Mouse (Mus musculus): ENCODE measurements around the gene Manbal.
A peak's percentile ranks its signal among the peaks of the same experiment; 100 is the strongest.

Manbal gene

DNA sequence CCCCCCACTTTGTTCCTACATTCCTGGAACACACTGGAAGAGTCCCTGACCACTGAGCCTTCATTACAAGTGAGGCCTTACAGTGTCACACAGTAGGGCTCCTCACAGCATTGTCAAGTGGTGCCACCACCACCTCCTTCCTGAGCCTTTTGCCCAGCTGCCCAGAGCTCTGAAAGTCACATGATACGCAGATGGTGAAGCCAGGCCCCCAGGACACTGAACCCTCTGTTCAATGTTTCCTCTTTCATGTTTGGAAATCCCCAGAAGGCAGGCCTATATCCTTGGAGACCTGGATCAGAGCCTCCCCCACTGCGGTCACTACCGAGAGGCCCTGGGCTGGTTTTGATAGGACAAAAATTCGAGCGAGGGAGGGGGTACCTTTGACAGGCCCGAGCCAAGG is 49.8 kb downstream of the Manbal start:
- DNase-seq = no peak

GRCm38 (mm10) chr2:157418206-157418605 is 50.8 kb downstream of the Manbal start, which contains the start of gene Src:
TSS of gene Src (plus strand) at chr2:157418444.
- no peak for DNase-seq

GRCm38 (mm10) chr2:157418609-157419071 is 51.2 kb downstream of the Manbal start:
- DNase-seq = no peak

DNA sequence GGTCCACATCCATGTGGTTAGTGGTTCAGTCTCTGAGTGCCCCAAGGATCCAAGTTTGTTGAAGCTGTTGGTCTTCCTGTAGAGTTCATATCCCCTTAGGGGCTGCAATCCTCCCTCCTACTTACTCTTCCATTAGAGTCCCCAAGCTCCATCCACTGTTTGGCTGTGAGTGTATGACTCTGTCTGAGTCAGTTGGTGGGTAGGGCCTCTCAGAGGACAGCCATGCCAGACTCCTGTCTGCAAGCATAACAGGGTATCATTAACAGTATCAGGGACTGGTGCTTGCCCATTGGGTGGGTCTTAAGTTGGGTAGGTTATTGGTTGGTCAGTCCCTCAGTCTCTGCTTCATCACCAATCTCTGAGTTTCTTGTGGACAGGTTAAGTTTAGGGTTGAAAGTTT is 52.1 kb downstream of the Manbal start:
- DNase-seq = no peak

DNA sequence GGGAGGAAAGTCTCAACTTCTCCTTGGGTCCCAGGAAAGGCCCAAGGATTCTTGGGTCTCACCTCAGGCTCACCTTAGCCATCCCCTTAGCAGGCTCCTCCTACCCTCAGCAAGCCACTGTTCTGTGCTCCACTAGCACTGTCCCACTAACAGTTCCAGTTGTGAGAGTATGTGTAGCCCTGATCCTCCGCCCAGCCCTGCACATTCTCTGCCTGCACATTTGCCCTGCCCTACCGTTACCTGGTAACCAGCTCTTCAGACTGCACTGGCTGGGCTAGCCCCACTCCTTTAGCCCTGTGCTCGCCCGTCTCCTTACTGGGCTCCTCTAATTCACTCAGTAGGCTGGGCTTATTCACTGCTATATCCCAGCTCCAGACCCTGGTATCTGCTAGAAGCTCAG is 53.0 kb downstream of the Manbal start:
- DNase-seq = no peak

DNA sequence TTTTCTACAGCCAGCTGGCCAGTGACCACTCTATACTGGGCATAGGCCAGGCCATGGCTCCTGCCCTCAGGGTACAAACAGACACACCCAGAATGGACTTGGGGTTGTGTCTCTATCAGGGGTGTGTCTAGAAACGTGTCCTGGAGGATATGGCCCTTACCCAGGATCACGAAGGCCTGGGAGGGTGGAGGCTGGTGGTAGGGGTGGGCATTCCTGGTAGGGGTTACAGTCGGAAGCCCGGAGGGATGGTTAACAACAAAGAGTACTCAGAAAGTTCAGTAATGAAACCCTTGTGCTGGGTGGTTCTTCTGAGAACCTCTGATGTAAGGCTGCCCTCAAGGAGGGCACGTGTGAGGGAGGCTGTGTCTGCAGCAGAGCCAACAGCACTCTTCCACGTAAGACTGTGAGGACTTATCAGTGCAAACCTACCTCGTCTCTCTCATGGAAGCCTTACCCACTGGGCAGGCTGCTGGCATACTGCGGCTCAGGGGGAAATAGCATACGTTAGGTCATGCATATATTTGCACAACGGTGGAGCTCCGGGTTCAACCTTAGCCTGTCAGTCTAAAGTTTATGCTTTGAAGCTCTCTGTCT is 54.8 kb downstream of the Manbal start:
- no peak for DNase-seq

DNA sequence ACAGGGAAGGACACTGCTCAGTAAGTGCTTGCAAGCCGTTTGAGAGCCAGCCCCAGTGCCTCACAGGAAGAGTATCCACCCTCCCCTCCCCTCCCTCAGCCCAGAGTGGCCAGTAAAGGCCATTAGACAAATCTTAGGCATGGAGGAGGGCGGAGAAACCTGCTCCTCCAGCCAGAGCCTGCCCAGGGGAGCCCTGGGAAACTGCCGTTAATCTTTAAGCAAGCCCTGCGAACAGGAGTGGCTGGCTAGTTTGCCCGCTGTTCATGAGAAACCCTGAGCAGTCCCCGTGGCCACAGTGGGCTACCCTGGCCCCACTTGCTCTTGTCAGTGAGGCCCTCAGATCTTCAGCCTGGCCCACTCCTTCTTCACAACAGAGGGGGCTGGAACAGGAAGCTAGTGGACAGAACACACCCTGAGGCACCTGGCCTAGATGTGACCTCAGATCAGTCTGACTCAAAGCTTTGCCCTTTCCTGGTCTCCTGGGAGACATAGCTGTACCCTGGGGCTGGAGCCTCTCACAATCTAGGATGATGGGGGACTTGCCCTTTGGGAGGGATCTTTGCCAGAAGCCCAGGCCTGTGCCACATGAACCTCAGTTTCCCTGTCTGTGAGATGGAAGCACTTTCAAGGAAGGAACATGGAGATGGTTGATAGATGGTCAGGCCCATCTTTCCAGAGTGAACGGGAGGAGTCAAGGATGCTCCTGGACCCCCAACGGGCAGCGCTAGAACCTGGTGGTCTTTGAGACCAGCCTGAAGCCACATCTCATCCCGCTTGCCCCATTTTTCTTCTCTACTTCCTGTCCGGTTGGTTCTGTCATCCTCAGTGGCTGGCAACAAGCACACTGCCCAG is 55.7 kb downstream of the Manbal start:
- no peak for DNase-seq

DNA sequence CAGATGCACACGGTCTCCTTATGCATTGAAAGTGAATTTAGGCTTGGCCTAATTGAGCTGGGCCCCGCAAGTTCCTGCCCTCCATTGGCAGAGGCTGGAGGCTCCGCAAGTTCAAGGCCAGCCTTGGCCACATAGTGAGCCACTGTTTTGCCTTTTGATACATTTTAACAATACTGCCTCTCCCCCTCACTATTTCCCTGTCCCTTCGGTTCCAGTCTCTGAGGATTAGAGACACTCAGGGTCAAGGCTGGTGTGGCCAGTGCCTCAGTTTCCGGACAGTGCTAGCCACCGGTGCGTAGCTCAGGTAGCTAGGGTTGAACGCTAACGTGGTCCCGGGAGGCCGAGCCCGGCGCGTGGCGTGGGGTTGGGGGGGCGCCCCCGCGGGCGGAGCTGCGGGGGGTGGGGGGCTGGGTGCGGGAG is 56.3 kb downstream of the Manbal start:
- DNase-seq = peak; percentile 23

- DNase-seq = peak; percentile 62
Measured at GRCm38 (mm10) chr2:157424126-157424903, 56.9 kb downstream of the Manbal start.

GRCm38 (mm10) chr2:157424904-157425642 is 57.7 kb downstream of the Manbal start:
- no peak for DNase-seq

- DNase-seq = no peak
Measured at GRCm38 (mm10) chr2:157425643-157425988, 58.2 kb downstream of the Manbal start.

DNA sequence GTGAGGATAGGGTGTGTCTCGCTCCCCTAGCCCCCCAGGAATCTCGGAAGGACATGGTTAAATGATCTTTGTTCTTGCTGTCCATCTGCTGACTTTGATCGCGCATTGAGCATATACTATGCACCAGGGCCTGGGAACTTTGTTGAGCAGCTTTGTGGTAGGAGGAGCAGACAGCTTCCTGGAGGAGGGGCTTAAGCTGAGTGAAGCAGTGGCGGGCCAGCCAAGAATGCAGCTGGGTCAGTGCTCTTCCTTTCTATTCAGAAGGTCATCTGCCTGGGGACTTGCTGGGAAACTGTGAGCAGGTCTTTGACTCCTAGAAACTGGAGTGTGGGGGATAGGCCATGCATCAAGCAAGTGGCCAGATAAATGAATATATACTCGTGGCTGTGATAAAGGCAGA is 58.8 kb downstream of the Manbal start:
- DNase-seq = no peak

DNA sequence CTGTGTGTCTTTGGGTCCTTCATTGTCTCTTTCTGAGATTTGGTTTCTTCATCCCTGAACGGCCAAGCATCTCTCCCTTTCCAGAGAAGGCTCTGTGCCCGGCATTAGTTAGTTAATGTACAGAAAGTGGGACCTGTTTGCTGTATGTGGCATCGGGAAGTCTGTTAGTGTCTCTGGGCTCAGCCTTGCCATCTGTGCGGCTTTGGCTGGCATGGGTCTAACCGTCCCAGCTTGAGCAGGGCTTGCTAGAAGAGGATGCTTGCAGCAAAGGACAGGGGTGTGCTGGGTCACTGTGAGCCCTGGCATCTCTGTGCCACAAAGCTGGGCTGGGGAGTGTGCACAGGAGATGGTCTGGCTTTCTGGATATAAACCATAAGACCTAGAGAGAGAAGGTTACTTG is 59.8 kb downstream of the Manbal start:
- DNase-seq = no peak

GRCm38 (mm10) chr2:157428351-157429139 is 61.2 kb downstream of the Manbal start:
- DNase-seq = no peak

- no peak for DNase-seq
Measured at GRCm38 (mm10) chr2:157429735-157430134, 62.3 kb downstream of the Manbal start.

DNA sequence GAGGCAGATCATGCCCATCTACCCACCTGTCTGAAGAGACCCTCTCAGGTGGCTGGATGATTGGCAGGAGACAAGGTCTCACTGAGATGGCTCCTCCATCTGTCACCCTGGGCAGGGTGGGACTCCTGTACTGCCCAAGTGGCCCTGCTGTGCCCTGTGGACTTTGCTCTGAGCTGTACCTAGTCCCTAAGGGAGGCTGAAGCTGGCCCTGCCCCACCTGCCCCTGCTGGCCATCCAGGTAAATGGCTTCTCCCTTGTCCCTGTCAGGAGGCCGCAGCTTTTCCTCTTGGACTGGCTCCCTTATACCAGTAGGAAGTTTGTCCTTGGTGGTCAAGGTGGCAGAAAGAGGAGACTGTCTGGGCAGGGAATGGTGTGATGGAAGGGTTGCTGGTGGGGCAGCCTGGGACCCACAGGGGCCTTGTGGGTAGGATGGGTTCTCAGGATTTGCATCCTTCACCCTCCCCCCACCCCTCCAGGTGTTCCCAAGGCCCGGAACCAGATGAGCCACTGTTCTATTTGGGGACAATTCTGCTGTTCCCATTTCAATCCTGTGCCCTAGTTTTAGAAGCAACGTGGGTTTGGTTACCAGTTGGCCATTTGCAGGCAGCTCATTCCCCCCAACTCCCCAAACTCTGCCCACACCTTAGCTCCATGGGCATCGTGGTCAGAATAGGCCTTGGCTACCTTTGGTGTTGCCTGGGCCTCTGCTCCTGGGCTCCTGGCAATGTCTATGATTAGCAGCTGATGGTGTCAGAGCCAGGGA is 63.5 kb downstream of the Manbal start:
- no peak for DNase-seq

GRCm38 (mm10) chr2:157431912-157432311 is 64.5 kb downstream of the Manbal start:
- DNase-seq = no peak

DNA sequence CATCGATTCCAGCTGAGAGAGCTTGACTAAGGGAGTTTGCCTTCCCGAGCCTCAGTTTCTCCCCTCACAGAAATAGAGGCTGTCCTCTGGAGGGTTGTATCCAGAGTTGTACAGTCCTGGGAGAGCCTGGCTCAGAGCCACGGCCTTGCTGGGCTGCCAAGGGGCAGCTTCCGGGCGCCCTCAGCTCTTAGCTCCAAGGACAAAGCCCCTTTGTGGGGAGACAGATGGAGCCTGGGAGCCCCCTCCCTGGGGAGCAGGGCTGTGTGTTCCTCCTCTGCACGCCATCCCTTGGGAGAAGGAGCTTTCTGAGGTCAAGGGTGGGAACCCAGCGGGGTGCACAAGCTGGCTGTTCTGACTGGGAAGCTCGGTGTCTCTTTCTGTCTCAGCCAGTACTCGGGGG is 65.1 kb downstream of the Manbal start:
- no peak for DNase-seq

DNA sequence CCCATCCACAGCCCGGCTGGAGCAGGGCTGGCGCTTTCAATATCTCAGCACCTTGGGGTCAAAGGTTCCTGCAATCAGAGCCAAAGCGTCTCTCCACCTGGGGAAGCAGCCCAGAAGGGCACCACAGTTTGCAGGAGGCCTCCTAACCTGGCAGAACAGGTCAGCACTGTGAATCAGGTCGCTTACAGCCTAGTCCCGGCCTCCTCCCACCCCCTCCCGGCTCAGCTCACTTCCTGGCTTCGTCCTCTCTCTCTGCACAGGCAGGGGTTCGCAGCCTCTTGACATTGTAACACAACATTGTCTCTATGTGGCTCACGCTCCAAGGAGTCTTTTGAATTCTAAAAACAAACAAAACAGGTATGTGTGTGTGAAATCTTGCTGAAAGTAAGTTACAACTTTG is 66.6 kb downstream of the Manbal start:
- no peak for DNase-seq

DNA sequence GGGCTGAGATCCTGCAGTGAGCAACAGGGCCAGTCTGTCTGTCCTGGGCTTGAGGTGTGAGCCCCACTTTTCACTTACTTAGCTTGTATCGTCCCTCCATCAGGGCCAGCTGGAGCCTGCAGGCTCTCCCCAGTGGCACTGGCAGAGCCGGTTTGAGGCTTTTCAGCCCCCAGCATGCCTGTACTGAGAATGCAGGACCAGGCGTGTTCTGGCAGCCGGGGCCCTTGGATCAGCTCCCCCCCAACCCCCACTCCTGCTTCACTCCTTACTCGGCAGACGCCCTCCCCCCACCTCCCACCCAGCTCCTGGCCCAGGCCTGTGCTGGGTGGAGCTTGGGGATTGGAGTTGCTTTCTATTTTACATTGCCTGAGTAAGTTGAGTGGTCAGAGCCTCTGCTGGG is 67.1 kb downstream of the Manbal start:
- no peak for DNase-seq

DNA sequence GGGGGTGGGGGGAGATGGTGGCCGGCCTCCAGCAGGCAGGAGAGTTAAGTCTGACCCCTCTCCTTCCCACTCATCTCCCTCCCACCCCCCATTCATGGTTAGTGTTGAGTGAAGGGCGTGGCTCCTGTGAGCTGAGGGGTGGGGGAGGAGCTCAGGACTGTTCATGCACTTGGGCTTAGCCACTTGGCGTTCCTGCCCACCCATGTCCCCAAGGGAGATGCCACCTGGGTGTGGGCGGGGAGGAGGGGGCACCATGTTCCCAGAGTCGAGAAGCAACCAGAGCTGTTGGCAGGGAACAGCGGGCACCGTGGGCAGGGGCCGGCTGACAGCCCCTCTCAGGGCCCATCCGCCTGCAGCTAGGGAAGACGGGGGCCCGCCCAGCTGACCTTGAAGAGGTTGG is 69.1 kb downstream of the Manbal start:
- DNase-seq = no peak

Measured in cerebellum, adult 8-10 months (tissue).